Mouse (Mus musculus) hindlimb bud, embryonic 11.5 days (tissue): ENCODE results near the gene Haus4.

ENCODE experiments used
- DNase-seq: peaks from one replicate; pipeline ENCODE4 v3.0.0-alpha.2; 2012; ENCODE audit warnings: low read depth, low spot score; ENCODE audit errors: extremely low spot score

Gene Haus4

GRCm38 (mm10) chr14:54572790-54573736 is 18.6 kb upstream of the Haus4 start:
- DNase-seq: no peak

DNA sequence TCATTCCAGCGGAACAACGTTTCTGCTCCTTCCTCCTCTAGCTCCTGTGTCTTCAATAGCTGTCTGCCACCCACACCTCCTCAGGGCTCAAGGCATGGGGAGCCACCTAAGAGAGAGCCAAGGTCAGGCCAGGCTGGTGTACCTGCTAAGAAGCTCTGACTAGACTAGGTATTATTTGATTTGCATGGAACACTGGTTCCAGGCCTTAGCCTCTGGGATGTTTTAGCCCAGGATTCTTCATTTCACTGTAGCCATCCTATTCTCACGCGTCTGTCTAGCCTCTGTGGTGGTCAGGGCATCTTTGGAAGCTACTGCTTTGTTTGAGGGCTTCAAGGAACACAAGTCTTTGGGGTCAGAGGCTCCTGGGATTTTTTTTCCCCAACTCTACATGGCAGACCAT is 17.7 kb upstream of the Haus4 start:
- DNase-seq: no peak

DNA sequence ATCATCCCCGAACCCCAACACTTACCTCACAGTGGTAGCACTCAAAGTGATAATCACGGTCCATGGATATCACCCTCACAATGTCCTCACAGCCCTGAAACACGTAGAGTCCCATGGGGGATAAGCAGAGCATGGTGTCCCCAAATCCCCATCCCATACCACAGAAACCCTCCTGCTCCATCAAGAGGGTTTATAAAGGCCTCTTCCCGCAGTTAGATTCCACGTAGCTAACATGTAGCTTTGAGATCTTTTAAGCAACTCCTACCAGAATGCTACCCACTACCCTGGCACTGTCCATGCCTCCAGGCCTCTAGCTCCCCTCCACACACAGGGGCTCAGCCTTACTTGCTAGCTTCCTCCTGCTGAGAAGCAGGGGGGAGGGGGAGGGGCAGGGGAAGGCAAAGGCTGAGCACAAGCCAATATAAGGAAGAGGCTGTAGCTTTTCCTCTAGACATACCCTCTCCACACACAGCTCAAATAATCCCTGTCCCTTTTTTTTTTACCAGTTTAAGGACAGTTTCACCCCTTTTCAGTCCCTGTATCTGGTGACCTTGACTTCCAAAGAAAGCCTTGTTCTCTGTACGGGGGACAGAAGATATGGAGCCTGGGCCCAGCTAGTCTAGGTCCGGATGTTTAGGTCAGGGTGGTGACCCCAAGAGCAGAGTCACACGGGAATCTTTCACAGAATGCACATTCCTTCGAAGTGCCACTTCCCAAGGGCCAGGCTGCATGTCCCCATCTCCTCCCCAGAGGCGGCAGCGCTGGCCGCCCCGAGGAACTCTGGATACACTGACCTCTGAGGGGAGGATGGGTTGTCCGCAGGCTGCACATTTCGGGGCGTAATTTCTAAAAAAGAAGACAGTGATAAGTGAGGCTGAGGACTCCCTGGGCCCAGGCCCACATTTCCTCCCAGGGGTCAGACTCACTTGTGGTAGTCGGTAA is 15.3 kb upstream of the Haus4 start:
- DNase-seq: no peak

DNA sequence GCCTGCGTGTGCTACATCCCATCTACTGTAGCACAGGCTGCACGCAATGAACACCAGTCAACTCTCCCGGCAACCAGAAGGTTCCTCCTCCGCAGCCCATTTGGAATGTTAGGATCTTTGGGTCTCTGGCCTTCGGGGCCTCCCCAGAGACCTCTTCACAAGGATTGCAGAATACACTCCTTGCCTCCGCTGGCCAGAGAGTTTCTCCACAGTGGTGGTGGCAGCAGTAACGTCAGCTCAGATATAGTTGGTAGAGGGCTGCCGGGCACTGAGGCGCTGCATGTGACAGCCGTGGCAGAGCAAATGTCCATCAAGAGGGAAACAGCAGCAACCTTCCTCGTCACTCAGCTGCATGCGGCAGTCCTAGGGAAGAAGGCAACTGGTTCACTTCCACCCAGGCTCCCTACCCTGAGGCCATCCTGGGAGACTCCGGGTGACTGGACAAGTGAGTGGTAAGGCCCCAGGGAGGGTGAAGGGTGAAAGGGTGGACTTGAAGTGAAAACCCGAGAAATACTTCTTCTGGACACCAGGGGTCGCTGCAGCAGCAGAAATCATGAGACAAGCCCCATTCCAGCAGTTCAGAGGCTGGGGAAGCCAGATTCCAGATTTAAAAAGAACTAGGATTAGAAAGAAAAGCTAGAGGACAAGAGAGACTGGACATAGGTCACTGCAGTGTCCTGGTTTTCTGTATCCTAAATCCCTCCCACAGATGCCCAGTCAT is 14.4 kb upstream of the Haus4 start:
- no peak for DNase-seq

GRCm38 (mm10) chr14:54560527-54561242 is 6.3 kb upstream of the Haus4 start:
- DNase-seq: no peak

GRCm38 (mm10) chr14:54557330-54557729 is 2.9 kb upstream of the Haus4 start:
- no peak for DNase-seq

DNA sequence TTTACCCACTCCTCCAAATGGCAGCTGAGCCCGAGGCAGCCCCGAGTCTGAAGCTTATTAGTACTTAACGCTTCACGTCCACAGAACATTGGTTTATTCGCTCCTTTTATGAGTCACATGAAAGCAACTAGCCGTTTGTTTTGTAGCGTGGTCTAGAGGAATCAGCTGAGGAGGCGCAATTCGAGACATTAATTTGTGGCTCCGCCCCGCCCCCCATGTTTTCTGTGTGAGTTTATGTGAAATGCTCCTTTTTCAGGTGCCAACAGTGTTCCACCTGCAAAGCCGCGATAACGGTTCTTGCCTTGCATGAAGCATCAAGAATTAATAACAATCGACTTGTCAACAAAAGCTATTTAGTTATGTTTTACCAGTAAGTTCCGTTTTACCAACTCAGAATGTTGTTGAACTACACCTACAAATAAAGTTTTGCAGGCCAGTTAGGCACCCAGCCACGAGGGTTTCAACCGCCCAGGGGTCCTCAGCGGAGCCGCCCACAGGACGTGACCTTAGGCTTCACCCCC is 902 bp downstream of the Haus4 start:
- no peak for DNase-seq

GRCm38 (mm10) chr14:54544703-54545102 is 9.7 kb downstream of the Haus4 start:
- DNase-seq: no peak

DNA sequence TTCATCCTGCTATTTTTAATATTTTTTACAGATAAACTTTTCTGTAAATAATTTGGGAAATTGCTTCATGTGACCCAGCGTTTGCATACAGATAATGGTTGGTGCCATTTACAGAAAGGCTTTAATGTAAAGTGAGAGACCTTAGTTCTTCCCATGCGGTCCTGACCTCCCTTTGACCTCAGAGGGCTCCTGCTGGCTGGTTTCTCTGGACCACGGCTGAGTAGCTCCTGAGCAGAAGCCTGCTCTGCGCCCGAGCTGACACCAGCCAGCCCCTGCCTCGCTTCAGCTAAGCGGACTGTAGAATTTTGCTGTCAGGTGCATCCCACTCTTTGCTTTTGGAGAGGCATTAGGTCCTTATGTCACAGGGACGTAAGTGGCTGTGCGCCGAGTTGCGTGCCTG is 13.6 kb downstream of the Haus4 start:
- no peak for DNase-seq

GRCm38 (mm10) chr14:54538580-54538979 is 15.8 kb downstream of the Haus4 start:
- DNase-seq: no peak

DNA sequence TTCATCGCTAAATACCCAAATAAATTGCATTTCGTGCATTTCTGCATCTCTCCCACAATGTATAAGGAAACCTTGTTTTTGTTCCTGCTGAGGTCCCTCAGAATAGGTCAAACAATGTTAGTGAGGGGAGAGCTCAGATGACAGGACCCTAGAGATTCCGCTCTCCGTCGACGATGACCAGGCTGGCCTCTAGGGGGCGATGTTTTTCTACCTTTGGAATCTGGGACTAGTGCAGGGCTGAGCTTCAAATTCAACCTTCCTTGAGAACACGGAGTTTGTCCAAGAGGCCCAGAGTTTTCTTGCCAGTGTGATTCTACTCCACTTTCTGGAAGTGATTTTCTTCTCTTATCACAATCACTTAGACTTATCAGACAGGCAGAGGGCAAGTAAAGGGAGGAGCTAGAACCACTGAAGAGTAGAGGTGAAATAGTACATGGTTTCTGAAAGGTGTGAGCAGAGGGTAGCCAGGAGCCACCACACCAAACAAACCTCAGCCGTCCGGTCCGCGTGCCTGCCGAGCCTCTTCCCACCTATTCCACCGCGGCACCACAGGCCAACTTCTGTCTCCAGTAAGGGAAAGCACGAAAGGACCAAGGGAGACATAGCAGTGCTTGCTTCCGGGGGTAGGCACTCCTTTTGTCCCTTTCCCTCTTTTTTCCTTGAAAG is 25.8 kb downstream of the Haus4 start:
- peak; percentile 90 for DNase-seq

DNA sequence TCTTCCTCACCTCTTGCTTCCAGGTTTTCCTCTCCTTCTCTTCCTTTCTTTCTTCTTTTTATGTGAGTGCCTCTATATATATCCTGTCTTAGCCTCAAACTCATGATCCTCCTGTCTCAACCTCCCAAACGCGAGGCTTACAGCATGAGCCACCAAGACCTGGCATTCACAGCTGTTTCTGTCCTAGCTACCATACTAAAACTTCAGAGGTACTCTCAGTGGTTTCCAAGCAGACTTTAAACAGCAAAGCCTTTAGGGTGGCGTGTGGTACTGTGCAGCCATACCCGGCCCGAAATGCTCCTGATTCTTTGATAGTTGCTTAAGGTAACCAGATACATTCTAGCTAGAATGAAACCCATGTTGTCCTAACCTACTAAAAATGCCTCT is 26.4 kb downstream of the Haus4 start:
- no peak for DNase-seq

GRCm38 (mm10) chr14:54527227-54528006 is 27.0 kb downstream of the Haus4 start:
- no peak for DNase-seq

GRCm38 (mm10) chr14:54523600-54523999 is 30.8 kb downstream of the Haus4 start:
- no peak for DNase-seq

GRCm38 (mm10) chr14:54516710-54517310 is 37.6 kb downstream of the Haus4 start:
- no peak for DNase-seq

- no peak for DNase-seq
Measured at GRCm38 (mm10) chr14:54509774-54510173, 44.6 kb downstream of the Haus4 start.

DNA sequence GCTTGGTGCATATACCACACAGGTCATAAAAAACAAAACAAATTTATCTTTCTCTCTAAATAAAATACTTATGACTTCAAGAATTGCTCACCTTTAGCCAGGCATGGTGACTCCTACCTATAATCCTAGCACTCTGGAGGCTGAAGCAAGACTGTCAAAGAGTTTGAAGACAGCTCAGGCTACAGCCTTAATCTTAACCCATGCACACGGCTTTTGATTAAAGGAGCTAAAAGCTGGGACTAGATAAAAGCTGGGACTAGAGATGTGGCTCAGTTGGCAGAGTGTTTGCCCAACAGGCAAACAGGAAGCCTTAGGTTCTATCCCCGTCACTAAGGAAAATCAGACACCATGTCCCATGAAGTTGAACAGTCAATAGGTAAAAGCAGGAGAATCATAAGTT is 51.3 kb downstream of the Haus4 start:
- no peak for DNase-seq

DNA sequence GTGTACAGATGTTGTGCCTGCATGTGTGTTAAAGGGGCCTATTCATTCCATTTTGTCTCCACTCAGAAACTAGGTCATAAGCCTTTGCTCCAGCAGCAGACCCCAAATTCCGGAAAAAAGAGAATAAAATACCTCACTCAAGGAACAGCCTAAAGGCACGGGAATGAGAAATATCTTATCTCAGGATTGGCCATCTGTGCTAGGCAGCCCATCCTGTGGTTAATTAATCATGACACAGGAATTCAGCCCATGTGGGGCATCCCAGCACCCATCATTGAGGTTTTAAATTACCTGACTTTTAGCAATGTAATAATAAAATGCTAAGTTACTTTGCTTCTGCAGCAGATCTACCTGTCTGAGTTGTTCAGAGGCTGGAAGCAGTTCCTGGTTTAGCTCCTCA is 53.1 kb downstream of the Haus4 start:
- no peak for DNase-seq

DNA sequence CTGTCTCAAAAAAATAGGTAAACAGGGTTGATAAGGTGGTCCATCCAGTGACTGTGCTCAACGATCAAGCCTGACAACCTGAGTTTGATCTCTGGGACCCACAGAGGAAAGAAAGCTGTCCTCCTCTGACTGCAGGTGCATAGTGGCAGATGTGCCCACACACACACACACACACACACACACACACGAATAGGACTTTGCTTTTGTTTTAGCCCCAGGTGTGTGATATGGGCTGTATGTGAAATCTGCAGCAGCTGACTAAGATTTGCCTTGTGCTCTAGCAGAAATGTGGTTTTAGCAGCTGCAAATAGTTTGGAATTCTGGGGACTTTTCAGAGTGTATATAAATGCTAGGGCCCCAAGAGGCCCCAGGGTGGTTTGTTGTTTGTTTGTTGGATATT is 55.1 kb downstream of the Haus4 start:
- no peak for DNase-seq
